Mouse (Mus musculus) embryonic facial prominence, embryonic 10.5 days (tissue): Measurements from ENCODE around the gene Itga9. TPM values are rescaled to one million over a fixed set of nuclear protein-coding genes. Genes with fewer than 3 reads are reported as not detected.
A peak's percentile ranks its signal among the peaks of the same experiment; 100 is the strongest.

Experiments
- DNase-seq: peaks from one replicate; pipeline ENCODE4 v3.0.0-alpha.2; 2017; ENCODE audit warnings: low spot score
- H3K27ac ChIP-seq: fragments of 300-500 bp; sonication (generic); replicated peaks from 2 replicates; pipeline ENCODE4 v1.5.1; 2016; ENCODE audit warnings: mild to moderate bottlenecking
- H3K27me3 ChIP-seq: fragments of 300-500 bp; sonication (generic); replicated peaks from 2 replicates; pipeline ENCODE4 v1.6.1; 2016; ENCODE audit warnings: low read depth, mild to moderate bottlenecking; ENCODE audit not compliant: poor library complexity, severe bottlenecking
- H3K36me3 ChIP-seq: fragments of 300-500 bp; sonication (generic); replicated peaks from 2 replicates; pipeline ENCODE4 v1.6.1; 2016; ENCODE audit warnings: mild to moderate bottlenecking, moderate library complexity
- H3K4me1 ChIP-seq: fragments of 300-500 bp; sonication (generic); 2 replicates; pipeline ENCODE4 v1.6.1; 2016
- H3K4me3 ChIP-seq: fragments of 300-500 bp; sonication (generic); 2 replicates; pipeline ENCODE4 v1.5.1; 2016; ENCODE audit warnings: mild to moderate bottlenecking, moderate library complexity
- H3K9me3 ChIP-seq: fragments of 300-500 bp; sonication (generic); 2 replicates; pipeline ENCODE4 v1.6.1; 2016; ENCODE audit warnings: mild to moderate bottlenecking
- WGBS: fragments of 180-500 bp; shearing (Covaris S2); methylation state at CpG from one replicate; pipeline ENCODE4 v1.1.7; 2016; 5-methylcytosine and 5-hydroxymethylcytosine counted together
- polyA plus RNA-seq: library from polyadenylated mRNA; unstranded; fragments of >200 nt; fragmentation: Nextera tagmentation; extraction: Ambion mirVana; gene quantifications from 2 replicates; pipeline ENCODE4 v1.2.1, GENCODE M21; 2016

Gene Itga9
- polyA plus RNA-seq, 1 experiment from 2014 or later = 13.4 TPM

- H3K27ac ChIP-seq = no peak overlapping the region
Observed at GRCm38 (mm10) chr9:118660259-118660658, 53.8 kb downstream of the Itga9 start.

GRCm38 (mm10) chr9:118662026-118662425 is 55.5 kb downstream of the Itga9 start:
- H3K9me3 ChIP-seq = no peaks in the 10 kb centered on the region
- WGBS = 93% methylated on average over 8 of the region's 8 CpGs
- peaks cover 81% of the 10 kb centered on the region for H3K36me3 ChIP-seq
- H3K27me3 ChIP-seq = no peaks in the 10 kb centered on the region
- peaks cover 8% of the 10 kb centered on the region for H3K4me1 ChIP-seq
- H3K27ac ChIP-seq = no peak overlapping the region
- DNase-seq = no peak
- no peak overlapping the region for H3K4me3 ChIP-seq

More at GRCm38 (mm10) chr9:118660259-118660658, 53.8 kb downstream of the Itga9 start:
- 69% methylated on average over 7 of the region's 7 CpGs for WGBS
- Histone ChIP-seq H3K9me3 (no peaks in the 10 kb centered on the region), H3K36me3 (peaks cover 74% of the 10 kb centered on the region), H3K4me1 (peaks cover 19% of the 10 kb centered on the region), H3K27me3 (no peaks in the 10 kb centered on the region), H3K4me3 (no peak overlapping the region)
- DNase-seq = no peak

- peaks cover 83% of the 10 kb centered on the region for H3K36me3 ChIP-seq
- H3K27me3 ChIP-seq = no peaks in the 10 kb centered on the region
- no peak for DNase-seq
- H3K27ac ChIP-seq = no peak overlapping the region
- 91% methylated on average over 10 of the region's 10 CpGs for WGBS
- no peaks in the 10 kb centered on the region for H3K9me3 ChIP-seq
- H3K4me1 ChIP-seq = peaks cover 8% of the 10 kb centered on the region
- no peak overlapping the region for H3K4me3 ChIP-seq
Observed at GRCm38 (mm10) chr9:118662476-118662875, 56.0 kb downstream of the Itga9 start.

- H3K36me3 ChIP-seq = peaks cover 86% of the 10 kb centered on the region
- 80% methylated on average over 6 of the region's 6 CpGs for WGBS
- no peak for DNase-seq
- H3K4me3 ChIP-seq = no peak overlapping the region
- H3K4me1 ChIP-seq = 0 out of 2 replicates have a peak, but pooled peaks cover 2% of the 10 kb centered on the region
- no peak overlapping the region for H3K27ac ChIP-seq
- H3K27me3 ChIP-seq = no peaks in the 10 kb centered on the region
- H3K9me3 ChIP-seq = no peaks in the 10 kb centered on the region
Observed at GRCm38 (mm10) chr9:118663938-118664337, 57.4 kb downstream of the Itga9 start.

GRCm38 (mm10) chr9:118666069-118666468 is 59.6 kb downstream of the Itga9 start:
- no peak overlapping the region for H3K27ac ChIP-seq
- H3K4me1 ChIP-seq = no peaks in the 10 kb centered on the region
- WGBS = 84% methylated on average over 3 of the region's 3 CpGs
- no peak for DNase-seq
- no peaks in the 10 kb centered on the region for H3K9me3 ChIP-seq
- H3K4me3 ChIP-seq = no peak overlapping the region
- H3K27me3 ChIP-seq = no peaks in the 10 kb centered on the region
- peaks cover 90% of the 10 kb centered on the region for H3K36me3 ChIP-seq

GRCm38 (mm10) chr9:118669696-118670095 is 63.2 kb downstream of the Itga9 start:
- no peak for DNase-seq
- Histone ChIP-seq H3K4me3 (no peak overlapping the region), H3K4me1 (no peaks in the 10 kb centered on the region), H3K36me3 (peaks cover 92% of the 10 kb centered on the region), H3K27me3 (no peaks in the 10 kb centered on the region), H3K9me3 (no peaks in the 10 kb centered on the region), H3K27ac (no peak overlapping the region)
- WGBS = 83% methylated on average over 3 of the region's 3 CpGs

GRCm38 (mm10) chr9:118674277-118674676 is 67.8 kb downstream of the Itga9 start:
- Histone ChIP-seq H3K27ac (no peak overlapping the region), H3K36me3 (peaks cover 68% of the 10 kb centered on the region), H3K4me1 (peaks cover 33% of the 10 kb centered on the region), H3K9me3 (no peaks in the 10 kb centered on the region), H3K27me3 (no peaks in the 10 kb centered on the region), H3K4me3 (no peak overlapping the region)
- 82% methylated on average over 12 of the region's 12 CpGs for WGBS
- no peak for DNase-seq

- H3K27me3 ChIP-seq = no peaks in the 10 kb centered on the region
- no peak overlapping the region for H3K4me3 ChIP-seq
- no peaks in the 10 kb centered on the region for H3K9me3 ChIP-seq
- peaks cover 63% of the 10 kb centered on the region for H3K36me3 ChIP-seq
- peaks cover 33% of the 10 kb centered on the region for H3K4me1 ChIP-seq
- 91% methylated on average over 22 of the region's 22 CpGs for whole genome bisulfite sequencing
- H3K27ac ChIP-seq = no peak overlapping the region
- no peak for DNase-seq
Observed at GRCm38 (mm10) chr9:118674761-118675160, 68.3 kb downstream of the Itga9 start.

GRCm38 (mm10) chr9:118675573-118676170 is 69.2 kb downstream of the Itga9 start:
- DNase-seq = no peak
- Histone ChIP-seq H3K4me3 (no peak overlapping the region), H3K27me3 (no peaks in the 10 kb centered on the region), H3K27ac (0 out of 2 replicates have a peak overlapping the region, but pooled peaks have one; percentile 4), H3K9me3 (no peaks in the 10 kb centered on the region), H3K36me3 (peaks cover 54% of the 10 kb centered on the region), H3K4me1 (peaks cover 33% of the 10 kb centered on the region)
- 92% methylated on average over 8 of the region's 8 CpGs for WGBS

- Histone ChIP-seq H3K9me3 (no peaks in the 10 kb centered on the region), H3K4me3 (no peak overlapping the region), H3K27ac (peak overlapping the region; percentile 81), H3K36me3 (peaks cover 47% of the 10 kb centered on the region), H3K4me1 (peaks cover 36% of the 10 kb centered on the region), H3K27me3 (no peaks in the 10 kb centered on the region)
- no peak for DNase-seq
- WGBS = 79% methylated on average over 8 of the region's 8 CpGs
Observed at GRCm38 (mm10) chr9:118676692-118677091, 70.2 kb downstream of the Itga9 start.

- no peak overlapping the region for H3K4me3 ChIP-seq
- peak overlapping the region; percentile 81 for H3K27ac ChIP-seq
- peaks cover 46% of the 10 kb centered on the region for H3K36me3 ChIP-seq
- peaks cover 37% of the 10 kb centered on the region for H3K4me1 ChIP-seq
- peak; percentile 42 for DNase-seq
- no peaks in the 10 kb centered on the region for H3K27me3 ChIP-seq
- no peaks in the 10 kb centered on the region for H3K9me3 ChIP-seq
- WGBS = 41% methylated on average over 9 of the region's 9 CpGs
Observed at GRCm38 (mm10) chr9:118677349-118677748, 70.9 kb downstream of the Itga9 start.

GRCm38 (mm10) chr9:118678020-118678750 is 71.7 kb downstream of the Itga9 start:
- DNase-seq = peak; percentile 65
- WGBS = 38% methylated on average over 15 of the region's 15 CpGs

GRCm38 (mm10) chr9:118678759-118679158 is 72.3 kb downstream of the Itga9 start:
- Histone ChIP-seq H3K27me3 (no peaks in the 10 kb centered on the region), H3K4me1 (peaks cover 37% of the 10 kb centered on the region), H3K36me3 (peaks cover 41% of the 10 kb centered on the region), H3K27ac (no peak overlapping the region), H3K9me3 (no peaks in the 10 kb centered on the region), H3K4me3 (no peak overlapping the region)
- WGBS = 75% methylated on average over 10 of the region's 10 CpGs
- DNase-seq = no peak

More at GRCm38 (mm10) chr9:118678020-118678750, 71.7 kb downstream of the Itga9 start:
- H3K4me1 ChIP-seq = peaks cover 37% of the 10 kb centered on the region
- no peaks in the 10 kb centered on the region for H3K27me3 ChIP-seq
- no peaks in the 10 kb centered on the region for H3K9me3 ChIP-seq
- peaks cover 45% of the 10 kb centered on the region for H3K36me3 ChIP-seq
- no peak overlapping the region for H3K4me3 ChIP-seq
- peak overlapping the region; percentile 81 for H3K27ac ChIP-seq
